Mouse (Mus musculus) brain, embryonic 14.5 days (tissue): ENCODE measurements around the gene Batf2. TPM values are rescaled to one million over a fixed set of nuclear protein-coding genes. Genes with fewer than 3 reads are reported as not detected.

ENCODE experiments used
- DNase-seq: peaks from one replicate; pipeline ENCODE4 v3.0.0-alpha.2; 2011; ENCODE audit warnings: low read depth
- CTCF ChIP-seq: fragments of 200-500 bp; IDR thresholded peaks from 2 replicates; pipeline ENCODE4 v1.5.1; 2012; ENCODE audit warnings: inconsistent platforms, mild to moderate bottlenecking, moderate library complexity, borderline replicate concordance; ENCODE audit not compliant: insufficient read depth, insufficient read length; ENCODE audit errors: extremely low read depth
- POLR2A ChIP-seq: fragments of 200-500 bp; IDR thresholded peaks from 2 replicates; pipeline ENCODE4 v1.6.1; 2012; ENCODE audit warnings: mild to moderate bottlenecking, inconsistent platforms, borderline replicate concordance; ENCODE audit not compliant: poor library complexity, insufficient read depth, insufficient read length, severe bottlenecking; ENCODE audit errors: extremely low read depth
- polyA plus RNA-seq: library from polyadenylated mRNA; depleted of rRNA; stranded (reverse); fragments of >200 nt; gene quantifications from 2 replicates; pipeline ENCODE4 v1.2.3, GENCODE M21; 2012

Batf2 gene
- polyA plus RNA-seq, 1 experiment, result 0.05 TPM

DNA sequence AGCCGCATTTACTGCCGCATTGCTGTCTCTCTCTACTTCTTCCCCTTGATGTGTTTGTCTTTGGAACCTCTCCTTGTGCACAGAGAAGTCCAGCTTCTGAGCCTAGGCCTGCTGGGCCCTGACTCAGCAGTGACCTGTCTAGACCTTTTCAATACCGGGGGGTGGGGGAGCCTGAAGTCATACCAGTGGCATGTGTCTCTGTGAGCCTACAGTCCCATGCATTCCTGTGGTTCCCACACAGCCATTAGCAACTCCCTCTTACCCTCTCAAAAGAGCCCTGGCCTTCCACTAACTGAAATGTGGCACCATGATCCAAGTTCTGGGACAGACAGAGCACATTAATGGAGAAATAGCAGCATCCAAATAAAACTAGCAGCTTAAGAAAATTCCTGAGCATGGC, 4.4 kb upstream of the Batf2 start:
- no peak for DNase-seq
- TF ChIP-seq CTCF, result no peak
- TF ChIP-seq POLR2A, result no peak

GRCm38 (mm10) chr19:6139701-6140100, 1.1 kb upstream of the Batf2 start:
- no peak for DNase-seq
- no peak for TF ChIP-seq CTCF
- TF ChIP-seq POLR2A, result no peak

DNA sequence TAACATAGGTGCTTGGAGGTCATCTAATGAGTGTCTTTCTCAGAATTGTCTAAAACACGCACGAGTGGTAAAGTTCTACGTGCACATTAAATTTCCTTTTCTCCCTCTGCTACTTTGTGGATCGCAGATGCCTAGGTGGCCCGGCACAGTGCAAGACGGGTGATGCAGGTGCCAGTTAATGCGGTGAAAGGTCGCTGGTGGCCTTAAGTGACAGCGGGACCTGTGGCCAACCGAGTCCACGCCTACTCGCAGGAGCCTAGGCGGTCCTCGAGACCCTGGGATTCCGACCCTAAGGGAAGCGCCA, 457 bp upstream of the Batf2 start:
- no peak for TF ChIP-seq POLR2A
- no peak for TF ChIP-seq CTCF
- no peak for DNase-seq

GRCm38 (mm10) chr19:6141394-6141749, 589 bp downstream of the Batf2 start, which contains the start of gene Arl2:
Gene Arl2 (minus strand): TSS chr19:6141548.
- TF ChIP-seq POLR2A, result no peak; the same call in 1 of the 2 replicates
- peak; percentile 76 for TF ChIP-seq CTCF
- peak; percentile 97 for DNase-seq

DNA sequence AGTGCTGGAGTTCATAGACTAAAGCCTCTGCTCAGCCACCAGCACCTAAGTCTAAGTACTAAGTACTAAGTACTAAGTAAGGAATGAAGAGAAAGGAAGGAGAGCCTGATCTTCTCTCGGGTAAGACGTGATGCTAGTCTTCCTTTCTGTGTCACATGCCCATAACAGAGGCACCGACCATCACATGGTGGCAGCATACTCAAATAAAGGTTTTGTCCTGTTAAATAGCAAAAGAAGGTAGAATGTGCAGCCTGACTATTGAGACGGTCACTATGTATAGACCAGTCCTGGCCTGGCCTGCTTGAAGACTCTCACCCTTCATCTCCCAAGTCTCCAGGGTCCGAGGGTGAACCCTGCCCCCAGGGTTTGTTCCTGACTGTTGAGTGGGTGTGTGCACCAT, 4.1 kb downstream of the Batf2 start:
- TF ChIP-seq CTCF (no peak), POLR2A (no peak)

GRCm38 (mm10) chr19:6155174-6155573, 14.4 kb downstream of the Batf2 start:
- TF ChIP-seq POLR2A, result no peak
- no peak for TF ChIP-seq CTCF
- no peak for DNase-seq

More for the DNA sequence above, 4.1 kb downstream of the Batf2 start:
- DNase-seq, result no peak

DNA sequence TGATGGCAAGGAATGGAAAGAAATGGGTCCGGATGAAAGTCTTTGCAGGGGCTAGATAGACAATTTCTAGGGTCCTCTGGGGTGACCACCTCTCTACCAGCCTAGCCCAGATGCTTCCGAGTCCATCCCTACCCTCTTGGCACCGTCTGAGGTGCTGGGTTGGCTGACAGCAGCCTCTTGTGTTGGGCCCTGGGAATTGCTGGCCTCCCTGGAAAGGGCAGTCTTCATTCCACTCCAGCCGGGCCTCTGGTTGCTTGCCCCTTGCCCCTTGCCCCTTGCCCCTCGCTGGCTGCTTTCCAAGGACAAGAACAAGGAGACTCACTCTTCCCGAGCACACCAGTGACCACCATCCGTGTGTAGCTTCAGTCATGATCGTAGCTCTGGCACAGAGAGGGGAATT, 15.6 kb downstream of the Batf2 start:
- DNase-seq, result no peak

GRCm38 (mm10) chr19:6157220-6157619, 16.4 kb downstream of the Batf2 start:
- TF ChIP-seq CTCF, result no peak
- no peak for TF ChIP-seq POLR2A
- no peak for DNase-seq

More for the DNA sequence above, 15.6 kb downstream of the Batf2 start:
- TF ChIP-seq POLR2A, result no peak
- TF ChIP-seq CTCF, result 0 out of 2 replicates have a peak, but pooled peaks have one; percentile 4

DNA sequence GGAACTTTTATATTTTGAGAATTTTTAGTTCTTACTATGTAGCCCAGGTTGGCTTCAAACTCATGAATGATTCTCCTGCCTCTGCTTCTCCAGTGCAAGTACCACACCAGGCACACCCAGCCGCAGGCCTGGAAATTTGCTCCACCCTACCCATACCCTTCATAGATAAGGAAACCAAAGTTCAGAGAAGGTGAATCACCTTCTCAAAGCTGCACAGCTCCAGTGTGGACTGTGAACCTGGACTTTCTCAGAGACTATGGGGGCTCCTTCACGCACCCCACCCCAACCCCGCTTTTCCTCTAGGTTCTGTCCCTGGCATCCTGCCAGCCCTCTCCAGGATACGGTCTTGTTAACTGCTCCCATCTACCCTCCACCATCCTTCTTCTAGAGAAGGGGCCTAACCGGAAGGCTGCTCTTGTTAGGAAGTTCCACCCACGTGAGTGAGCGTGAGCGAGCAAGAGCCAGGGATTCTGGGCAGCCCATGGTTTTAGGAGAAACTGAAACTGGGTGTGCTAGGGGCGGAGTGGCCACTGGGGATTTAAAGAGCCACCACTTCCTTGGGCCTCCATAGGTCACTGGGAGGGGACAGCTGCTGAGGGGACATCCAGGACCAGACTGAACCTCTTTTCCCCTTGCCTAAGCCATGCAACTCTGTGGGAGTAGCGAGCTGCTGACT, 23.2 kb downstream of the Batf2 start:
- TF ChIP-seq POLR2A, result no peak
- TF ChIP-seq CTCF, result no peak
- no peak for DNase-seq

DNA sequence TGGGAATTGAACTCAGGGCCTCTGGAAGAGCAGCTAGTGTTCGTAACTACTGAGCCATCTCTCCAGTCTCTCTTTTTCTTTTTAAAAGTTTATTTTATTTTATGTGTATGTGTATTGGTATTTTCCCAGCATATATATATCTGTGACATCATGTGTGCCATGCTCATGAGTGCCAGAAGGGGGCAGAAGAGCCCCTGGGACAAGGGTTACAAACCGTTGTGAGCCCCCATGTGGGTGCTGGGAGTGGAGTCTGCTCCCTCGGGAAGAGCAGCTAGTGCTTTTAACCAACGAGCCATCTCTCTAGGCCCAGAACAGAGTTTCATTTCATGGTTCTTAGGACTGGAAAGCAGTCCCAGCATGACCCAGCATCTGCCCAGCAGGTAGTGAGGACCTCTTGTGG, 26.0 kb downstream of the Batf2 start:
- TF ChIP-seq CTCF, result peak; percentile 15; the same call in 1 of the 2 replicates
- no peak for TF ChIP-seq POLR2A

DNA sequence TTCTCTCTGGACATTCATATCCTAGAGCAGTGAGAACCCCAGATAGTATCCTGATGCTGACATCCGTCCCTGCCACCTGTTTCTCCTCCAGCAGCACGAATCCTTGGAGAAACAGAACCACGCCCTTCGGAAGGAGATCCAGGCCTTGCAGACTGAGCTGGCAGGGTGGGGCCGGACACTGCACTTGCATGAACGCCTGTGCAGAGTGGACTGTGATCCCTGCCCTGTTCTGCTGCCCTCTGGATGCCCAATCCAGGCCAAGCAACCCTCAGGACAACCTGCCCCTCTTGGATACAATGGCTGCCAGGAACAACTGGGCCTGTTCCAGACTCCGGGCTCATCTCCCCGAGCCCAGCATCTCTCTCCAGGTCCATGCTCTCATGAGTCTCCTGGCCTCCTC, 30.4 kb downstream of the Batf2 start:
- TF ChIP-seq POLR2A (no peak), CTCF (no peak)
- DNase-seq, result no peak

More for the DNA sequence above, 26.0 kb downstream of the Batf2 start:
- DNase-seq, result no peak

GRCm38 (mm10) chr19:6174771-6175170, 34.0 kb downstream of the Batf2 start:
- peak; percentile 6 for DNase-seq
- TF ChIP-seq POLR2A (no peak), CTCF (no peak)
